Mouse (Mus musculus) left cerebral cortex, postnatal 4 days (tissue): ENCODE data around the gene Polr1d. TPM values are rescaled to one million over a fixed set of nuclear protein-coding genes. Genes with fewer than 3 reads are reported as not detected.
A peak's percentile ranks its signal among the peaks of the same experiment; 100 is the strongest.

Experiments used
- DNase-seq: peaks from one replicate; pipeline ENCODE4 v3.0.0-alpha.2; 2022
- intact Hi-C: fragments of 180-260 bp; cut with DNase I; formaldehyde crosslinking; loops from one replicate; pipeline ENCODE4 v1.15.1; 2025
- total RNA-seq, 2 experiments: library from RNA; stranded (reverse); gene quantifications; 2 replicates each; pipeline ENCODE4 v1.2.3; 2021

The Polr1d gene
- total RNA-seq, 2 experiments from 2014 or later, result 93.0 to 96.0 TPM

DNA sequence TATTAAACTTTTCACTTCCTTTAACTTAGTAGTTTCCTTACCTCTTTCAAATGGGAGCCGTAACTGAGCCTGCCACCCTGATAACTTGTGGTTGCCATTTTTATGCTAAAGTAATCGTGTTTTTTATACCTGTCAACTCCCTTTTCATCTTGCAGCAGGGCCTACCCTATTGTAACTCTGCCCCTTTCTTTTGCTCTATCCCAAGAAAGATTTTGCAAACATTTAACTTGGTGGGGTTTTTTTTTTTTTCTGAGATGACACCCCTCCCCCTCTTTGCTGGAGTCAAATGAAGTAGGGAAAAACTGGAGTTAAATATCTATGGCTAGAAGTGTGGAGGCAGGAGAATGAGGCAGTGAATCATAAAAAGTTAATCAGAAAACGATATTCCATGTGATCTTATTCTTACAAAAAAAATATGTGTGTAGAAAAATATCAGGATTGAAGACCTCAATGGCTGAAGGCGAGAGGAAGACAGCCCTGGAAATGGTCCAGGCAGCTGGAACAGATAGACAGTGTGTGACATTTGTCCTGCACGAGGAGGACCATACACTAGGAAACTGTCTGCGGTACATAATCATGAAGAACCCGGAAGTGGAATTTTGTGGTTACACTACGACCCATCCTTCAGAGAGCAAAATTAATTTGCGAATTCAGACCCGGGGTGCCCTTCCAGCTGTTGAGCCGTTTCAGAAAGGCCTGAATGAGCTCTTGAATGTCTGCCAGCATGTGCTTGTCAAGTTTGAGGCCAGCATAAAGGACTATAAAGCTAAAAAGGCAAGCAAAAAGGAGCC, 1.5 kb downstream of the Polr1d start:
- intact Hi-C loops, result loop anchor here (10.0 kb wide), 1 partner anchor 94 kb away; no protein-coding TSS in a partner anchor
- DNase-seq, result no peak

- DNase-seq, result peak; percentile 86
- intact Hi-C loops, result no loop called here
These were observed 8.5 kb downstream of the Polr1d start for GRCm38 (mm10) chr5:147085201-147085894.

DNA sequence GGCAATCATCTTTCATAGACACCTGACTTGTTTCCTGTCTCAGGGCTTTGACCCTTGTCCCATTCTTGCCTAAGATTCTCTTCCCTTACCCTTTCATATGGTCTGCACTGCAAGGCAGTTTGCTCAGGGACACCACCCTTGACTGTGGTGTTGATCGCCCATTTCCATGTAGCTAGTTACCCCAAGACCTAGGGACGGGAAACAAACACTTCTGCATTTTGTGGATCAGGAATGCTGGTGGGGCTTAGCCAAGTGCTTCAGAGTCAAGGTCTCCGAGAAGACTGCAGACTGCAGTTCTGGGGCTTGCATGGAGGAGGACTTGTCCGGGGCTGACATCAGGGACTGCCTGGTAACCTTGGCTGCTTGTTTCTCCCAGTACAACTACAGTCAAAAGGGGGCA, 10.0 kb downstream of the Polr1d start:
- intact Hi-C loops, result no loop called here

DNA sequence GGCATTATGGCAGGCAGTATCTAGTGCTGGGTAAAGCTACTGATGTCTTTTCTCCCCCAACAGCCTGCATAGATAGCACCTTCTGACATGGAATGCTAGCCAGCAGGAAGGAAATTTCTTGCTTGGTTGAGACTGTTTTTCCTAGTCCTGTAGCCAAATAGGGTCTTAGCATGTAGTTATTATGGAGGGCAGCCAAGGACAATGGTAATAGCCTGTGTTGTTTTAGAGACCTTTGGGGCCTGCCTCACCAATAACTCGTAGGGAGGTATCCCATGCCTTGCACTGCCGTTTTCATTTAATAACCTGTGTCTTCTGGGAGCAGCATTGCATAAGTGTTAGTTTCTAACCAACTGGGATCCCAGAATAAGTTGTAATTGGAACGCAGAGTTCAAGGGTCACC, 13.0 kb downstream of the Polr1d start:
- intact Hi-C loops, result no loop called here
- no peak for DNase-seq

More for the DNA sequence above, 10.0 kb downstream of the Polr1d start:
- no peak for DNase-seq

GRCm38 (mm10) chr5:147090256-147090963, 13.6 kb downstream of the Polr1d start:
- intact Hi-C loops, result no loop called here
- peak; percentile 64 for DNase-seq

DNA sequence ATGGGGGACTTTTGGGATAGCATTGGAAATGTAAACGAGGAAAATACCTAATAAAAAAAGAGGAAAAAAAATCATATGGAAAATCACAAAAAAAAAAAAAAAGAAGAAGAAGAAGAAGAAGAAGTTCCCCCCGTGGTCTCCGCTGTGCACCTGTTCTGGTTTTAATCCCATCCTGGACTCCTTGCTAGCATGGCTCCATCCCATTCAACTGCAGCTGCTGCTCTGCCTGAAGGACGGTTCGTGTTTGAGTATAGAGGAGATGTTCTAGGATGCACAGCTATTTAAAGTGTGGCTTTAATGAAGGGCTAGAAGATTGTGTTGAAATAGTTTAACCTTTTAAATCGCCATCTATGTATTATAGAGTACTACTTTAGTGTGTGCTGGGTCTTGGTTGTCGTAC, 15.6 kb downstream of the Polr1d start:
- no peak for DNase-seq
- intact Hi-C loops, result no loop called here

DNA sequence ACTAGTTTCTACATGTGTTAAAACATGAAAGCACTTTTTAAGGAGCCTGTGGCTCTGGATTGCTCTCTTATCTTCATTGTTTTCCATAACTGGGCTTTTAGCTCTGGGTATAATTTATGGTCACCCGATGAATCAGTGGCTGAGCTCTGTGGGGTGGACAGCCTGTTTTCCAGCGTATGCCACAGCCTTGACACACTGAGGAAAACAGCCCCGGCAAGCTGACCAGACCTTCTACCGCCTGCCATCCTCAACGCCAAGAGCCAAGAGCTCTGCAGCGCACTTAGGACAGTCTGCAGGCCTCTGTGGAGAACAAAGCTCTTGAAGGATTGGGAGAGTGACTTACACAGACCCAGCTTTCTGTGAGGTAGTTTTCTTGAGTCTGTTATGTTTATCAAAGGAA, 17.4 kb downstream of the Polr1d start:
- intact Hi-C loops, result no loop called here
- DNase-seq, result no peak

GRCm38 (mm10) chr5:147096586-147096985, 19.7 kb downstream of the Polr1d start:
- intact Hi-C loops, result no loop called here
- DNase-seq, result no peak

GRCm38 (mm10) chr5:147098667-147099066, 21.8 kb downstream of the Polr1d start:
- no peak for DNase-seq
- intact Hi-C loops, result no loop called here

GRCm38 (mm10) chr5:147100180-147100579, 23.3 kb downstream of the Polr1d start:
- DNase-seq, result no peak
- intact Hi-C loops, result no loop called here

- DNase-seq, result no peak
- intact Hi-C loops, result no loop called here
These were observed 25.4 kb downstream of the Polr1d start for GRCm38 (mm10) chr5:147102295-147102694.

GRCm38 (mm10) chr5:147107276-147107675, 30.4 kb downstream of the Polr1d start:
- intact Hi-C loops, result no loop called here
- no peak for DNase-seq

GRCm38 (mm10) chr5:147108861-147109591, 32.2 kb downstream of the Polr1d start:
- intact Hi-C loops, result no loop called here
- no peak for DNase-seq

GRCm38 (mm10) chr5:147114738-147115137, 37.9 kb downstream of the Polr1d start:
- intact Hi-C loops, result no loop called here
- DNase-seq, result no peak

DNA sequence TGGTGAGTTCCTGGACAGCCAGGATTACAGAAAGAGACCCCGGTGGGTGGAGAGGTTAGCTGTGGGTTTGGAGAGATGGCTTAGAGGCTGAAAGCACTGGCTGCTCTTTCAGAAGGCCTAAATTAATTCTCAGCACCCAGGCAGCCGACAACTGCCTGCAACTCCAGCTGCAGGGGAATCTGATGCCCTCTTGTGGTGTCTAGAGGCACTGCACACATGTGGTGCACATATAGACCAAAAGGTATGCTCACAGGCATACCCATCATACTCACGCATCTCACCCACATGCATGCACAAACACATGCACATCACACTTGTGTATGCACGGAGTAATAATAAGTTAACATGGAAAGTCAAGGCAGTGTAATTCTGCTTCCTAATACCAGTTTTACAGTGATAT, 38.8 kb downstream of the Polr1d start:
- DNase-seq, result no peak
- intact Hi-C loops, result no loop called here

DNA sequence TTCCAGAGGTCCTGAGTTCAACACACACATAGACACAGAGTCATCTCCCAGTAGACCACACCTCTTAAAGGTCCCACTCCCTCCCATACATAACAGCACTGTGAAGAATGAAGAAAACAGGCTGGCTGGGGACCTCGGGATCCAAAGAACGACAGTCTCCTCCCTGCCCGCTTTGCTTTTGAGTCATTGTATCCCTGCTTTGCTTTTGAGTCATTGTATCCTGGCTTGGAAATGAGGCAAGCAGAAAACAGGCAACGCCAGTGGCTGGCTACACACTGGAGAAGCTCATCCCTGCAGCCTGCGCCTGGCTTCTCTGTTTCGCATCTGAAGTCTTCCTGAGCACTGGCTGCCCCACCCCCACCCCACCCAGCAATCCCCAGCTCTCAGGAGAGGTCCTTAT, 40.2 kb downstream of the Polr1d start:
- no peak for DNase-seq
- intact Hi-C loops, result no loop called here

DNA sequence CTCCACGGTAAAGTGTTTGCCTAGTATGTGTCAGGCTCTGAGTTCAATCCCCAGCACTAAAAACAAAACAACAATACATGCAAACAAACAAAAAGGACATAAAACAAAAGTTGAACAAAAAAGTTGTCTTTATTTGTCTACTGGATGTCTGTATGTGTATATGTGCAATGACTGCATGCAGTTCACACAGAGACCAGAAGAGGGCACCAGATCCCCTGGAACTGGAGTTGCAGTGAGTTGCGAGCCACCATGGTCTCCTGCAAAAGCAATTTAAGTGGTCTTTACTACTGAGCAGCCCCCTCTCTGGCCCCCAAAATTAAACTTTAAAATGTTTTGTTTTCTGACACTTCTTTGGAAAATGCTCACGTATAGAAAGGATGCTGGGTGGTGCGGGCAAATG, 44.3 kb downstream of the Polr1d start:
- intact Hi-C loops, result no loop called here
- DNase-seq, result no peak

GRCm38 (mm10) chr5:147124794-147125193, 47.9 kb downstream of the Polr1d start:
- intact Hi-C loops, result no loop called here
- DNase-seq, result no peak

GRCm38 (mm10) chr5:147125542-147126185, 48.8 kb downstream of the Polr1d start:
- no peak for DNase-seq
- intact Hi-C loops, result no loop called here

DNA sequence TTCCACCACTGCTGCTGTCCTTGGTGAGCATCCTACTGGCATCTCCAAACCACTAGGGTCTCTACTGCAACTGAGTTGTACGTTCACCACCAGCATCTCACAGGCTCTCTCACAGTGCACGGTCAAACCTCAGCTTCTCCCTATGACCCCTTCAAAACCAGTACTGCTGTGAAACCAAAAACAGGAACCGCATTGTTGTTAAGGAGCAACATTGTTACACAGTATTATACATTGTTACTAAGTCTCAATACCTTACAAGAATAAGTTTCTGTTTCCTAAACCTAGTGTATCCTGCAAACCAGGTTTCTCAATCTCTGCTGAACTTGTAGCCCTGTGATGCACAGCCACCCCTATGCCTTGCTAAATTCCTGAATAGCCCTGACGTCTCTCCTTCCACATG, 51.0 kb downstream of the Polr1d start:
- no peak for DNase-seq
- intact Hi-C loops, result no loop called here
